Mouse (Mus musculus): ENCODE measurements around the gene Il12rb1. TPM values are rescaled to one million over a fixed set of nuclear protein-coding genes. Genes with fewer than 3 reads are reported as not detected.

The Il12rb1 gene
- under 1 TPM; 0.15 to 0.31 TPM for total RNA-seq (2021)
- long read RNA-seq, experiment 1: 0 reads
- long read RNA-seq, experiment 2: 0 reads

DNA sequence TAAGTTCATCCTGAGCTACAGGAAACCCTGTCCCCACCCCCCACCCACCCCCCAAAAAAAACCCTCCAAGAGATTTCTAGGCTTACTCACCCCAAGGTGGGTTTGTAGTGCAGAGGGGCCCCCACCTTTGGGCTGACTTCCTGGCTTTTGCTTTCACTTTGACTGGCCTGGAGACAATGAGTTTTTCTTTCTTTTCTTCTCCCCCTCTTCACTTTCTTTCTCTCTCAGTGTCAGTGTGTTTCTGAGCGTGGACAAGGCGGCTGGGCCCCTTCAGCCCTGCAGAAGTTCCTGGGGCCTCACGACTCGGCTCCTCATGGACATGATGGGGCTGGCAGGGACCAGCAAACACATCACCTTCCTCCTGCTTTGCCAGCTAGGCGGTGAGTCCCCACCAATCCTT lies at the start of gene Il12rb1:
Il12rb1 (plus strand) TSS at position 211 of the 400 bp plus-strand sequence.
- no peak for DNase-seq

DNA sequence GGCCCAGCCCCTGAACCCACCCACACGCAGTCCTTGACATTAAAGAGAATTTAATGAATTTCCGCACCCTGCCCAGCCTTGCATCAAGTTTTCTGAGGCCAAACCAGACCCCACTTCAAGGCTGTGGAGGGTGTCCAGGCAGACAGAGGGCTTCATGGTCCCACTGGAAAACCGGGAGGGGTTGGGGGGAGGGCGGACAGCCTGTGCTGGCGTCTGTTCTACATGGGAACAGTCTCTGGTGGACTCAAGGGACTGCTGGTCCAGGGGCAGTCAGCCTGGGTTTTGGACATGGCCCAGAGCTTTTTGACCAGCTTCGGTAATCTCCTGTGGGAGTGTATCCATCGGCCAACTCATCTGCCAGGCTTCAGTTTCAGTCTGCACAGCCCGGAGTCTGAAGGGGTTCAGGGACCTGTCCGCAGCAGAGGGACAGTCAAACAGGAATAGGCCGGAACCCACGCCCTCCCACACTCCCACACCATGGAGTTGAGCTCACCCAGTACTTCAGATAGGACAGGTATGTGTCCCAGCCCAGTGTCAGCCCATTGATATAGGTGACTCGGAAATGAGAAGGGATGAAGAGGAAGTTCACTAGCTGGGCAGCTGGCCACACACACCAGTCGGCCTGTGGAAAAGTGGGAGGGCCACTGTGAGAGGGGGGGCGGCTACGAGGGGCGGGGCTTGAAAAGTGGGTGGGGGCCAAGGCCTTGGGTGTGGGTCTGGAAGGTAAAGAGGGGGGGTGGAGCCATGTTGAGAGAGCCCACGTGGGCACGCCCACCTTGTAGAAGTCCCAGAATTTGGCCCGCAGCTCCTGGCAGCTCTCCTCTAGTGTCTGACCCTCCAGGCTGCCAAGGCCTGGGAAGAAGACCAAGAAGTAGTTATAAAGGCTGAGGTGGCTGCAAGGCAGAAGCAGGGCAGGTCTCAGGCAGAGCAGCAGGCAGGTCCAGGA lies 49.4 kb upstream of the Il12rb1 start:
- DNase-seq: no peak

DNA sequence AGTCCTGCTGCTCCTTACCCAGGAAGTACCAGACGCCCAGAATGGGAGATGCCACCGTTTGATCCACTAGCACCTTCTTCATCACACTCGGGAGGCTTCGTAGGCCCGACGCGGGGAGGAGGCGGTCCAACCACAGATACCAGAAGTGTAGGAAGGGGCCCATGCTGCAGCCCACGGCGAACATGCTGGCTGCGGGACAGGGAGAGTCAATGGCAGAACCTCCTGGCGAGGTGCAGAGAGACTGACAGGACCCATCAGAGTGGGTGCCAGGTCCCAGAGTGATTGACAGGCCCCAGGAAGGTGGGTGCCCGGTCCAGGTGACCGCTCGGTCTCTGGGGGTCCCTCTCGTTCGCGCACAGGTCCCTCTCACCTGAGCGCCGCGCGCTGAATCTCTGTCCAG lies 47.9 kb upstream of the Il12rb1 start:
- DNase-seq: no peak

DNA sequence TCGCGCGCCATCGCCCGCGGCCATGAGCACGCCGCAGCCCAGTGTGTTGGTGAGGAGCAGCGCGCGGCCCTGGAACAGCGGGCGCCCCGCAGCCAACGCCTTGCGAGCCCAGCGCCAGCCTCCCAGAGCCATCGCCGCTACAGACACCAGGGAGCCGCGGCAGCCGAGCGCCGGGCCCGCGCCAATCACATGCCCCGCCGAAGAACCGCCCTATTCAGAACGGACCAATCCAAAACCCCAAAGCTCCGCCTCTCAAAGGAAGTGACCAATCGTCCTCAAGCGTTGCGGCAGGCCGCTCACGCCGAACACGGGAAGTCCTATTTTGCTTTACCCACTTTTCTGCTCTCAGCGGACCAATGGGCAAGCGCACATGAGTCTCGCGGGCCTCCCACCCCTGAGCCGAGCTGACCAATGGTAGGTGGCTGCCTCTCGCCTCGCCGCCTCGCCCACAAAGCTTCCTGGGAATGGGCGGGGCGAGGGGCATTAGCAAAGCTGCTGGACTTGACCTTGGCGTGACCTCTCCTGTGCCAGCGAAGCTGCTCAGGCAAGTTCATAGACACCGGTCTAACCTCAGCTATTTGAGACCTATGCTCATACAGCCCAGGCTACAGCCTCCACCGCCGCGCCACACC lies 47.4 kb upstream of the Il12rb1 start, which contains the start of gene Mpv17l2:
Mpv17l2 (minus strand) TSS at position 172 of the 632 bp plus-strand sequence.
- peak; percentile 97 to 99 for DNase-seq

DNA sequence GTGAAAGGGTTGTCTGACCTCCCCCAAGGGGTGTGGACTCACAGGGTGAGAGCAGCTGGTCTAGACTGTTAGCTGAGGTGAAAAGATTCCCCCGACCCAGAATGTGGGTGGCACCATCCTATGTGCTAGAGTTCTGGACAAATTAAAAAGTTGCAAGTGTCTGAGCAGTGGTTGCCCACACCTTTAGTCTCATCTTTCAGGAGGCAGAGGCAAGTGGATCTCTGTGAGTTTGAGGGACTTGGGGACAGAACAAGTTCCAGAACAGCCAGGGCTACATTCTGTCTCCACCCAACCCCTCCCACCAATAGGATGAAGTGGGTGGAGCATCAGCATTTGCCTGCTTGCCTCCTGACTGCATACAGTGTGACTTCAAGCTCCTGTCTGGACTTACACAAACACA lies 46.1 kb upstream of the Il12rb1 start:
- no peak for DNase-seq

- DNase-seq: peak in 1 of 2 experiments; percentile 77
Observed at GRCm38 (mm10) chr8:70763354-70763753, 44.9 kb upstream of the Il12rb1 start.

GRCm38 (mm10) chr8:70764026-70764425 lies 44.2 kb upstream of the Il12rb1 start:
- no peak for DNase-seq

GRCm38 (mm10) chr8:70764676-70765075 lies 43.6 kb upstream of the Il12rb1 start:
- DNase-seq: no peak

DNA sequence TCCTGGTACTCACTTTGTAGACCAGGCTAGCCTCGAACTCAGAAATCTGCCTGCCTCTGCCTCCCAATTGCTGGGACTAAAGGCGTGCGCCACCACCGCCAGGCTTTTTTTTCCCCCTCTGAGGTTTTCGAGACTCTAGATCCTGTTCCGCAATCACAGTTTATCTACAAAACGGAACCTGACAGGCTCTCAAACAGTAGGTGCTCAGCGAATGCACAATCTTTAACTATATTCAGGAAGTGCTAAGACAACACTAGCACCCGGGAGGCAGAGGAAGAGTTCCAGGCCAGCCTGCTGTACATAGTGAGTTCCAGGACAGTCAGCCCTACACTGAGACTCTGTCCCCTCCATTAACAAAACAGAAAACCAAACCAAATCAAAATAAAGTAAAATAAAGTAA lies 42.9 kb upstream of the Il12rb1 start:
- DNase-seq: no peak

GRCm38 (mm10) chr8:70765838-70766570 lies 42.2 kb upstream of the Il12rb1 start:
- DNase-seq: peak; percentile 62 to 66

GRCm38 (mm10) chr8:70766571-70767440 lies 41.4 kb upstream of the Il12rb1 start:
- DNase-seq: peak; percentile 80 to 85

DNA sequence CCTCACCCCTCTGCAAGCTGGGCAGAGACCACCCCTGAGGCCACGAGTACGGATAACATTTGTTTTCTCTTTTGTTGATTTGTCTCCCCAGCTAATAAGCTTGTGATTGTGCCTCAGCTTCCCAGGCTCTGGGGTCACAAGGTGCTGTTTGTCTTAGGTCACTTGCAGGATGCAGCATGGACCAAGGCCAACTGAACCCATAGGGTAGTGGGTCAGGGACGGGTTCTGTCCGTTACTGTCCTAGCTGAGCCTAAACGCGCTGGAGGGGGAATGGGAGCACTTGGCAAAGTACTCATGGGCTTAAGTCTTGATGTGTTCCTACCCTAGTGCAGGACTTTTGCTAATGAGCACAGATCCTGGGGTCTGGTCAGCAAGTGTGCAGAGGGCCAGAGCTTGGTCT lies 40.7 kb upstream of the Il12rb1 start:
- DNase-seq: no peak

GRCm38 (mm10) chr8:70768231-70768776 lies 39.9 kb upstream of the Il12rb1 start:
- DNase-seq: peak in 1 of 2 experiments; percentile 61

DNA sequence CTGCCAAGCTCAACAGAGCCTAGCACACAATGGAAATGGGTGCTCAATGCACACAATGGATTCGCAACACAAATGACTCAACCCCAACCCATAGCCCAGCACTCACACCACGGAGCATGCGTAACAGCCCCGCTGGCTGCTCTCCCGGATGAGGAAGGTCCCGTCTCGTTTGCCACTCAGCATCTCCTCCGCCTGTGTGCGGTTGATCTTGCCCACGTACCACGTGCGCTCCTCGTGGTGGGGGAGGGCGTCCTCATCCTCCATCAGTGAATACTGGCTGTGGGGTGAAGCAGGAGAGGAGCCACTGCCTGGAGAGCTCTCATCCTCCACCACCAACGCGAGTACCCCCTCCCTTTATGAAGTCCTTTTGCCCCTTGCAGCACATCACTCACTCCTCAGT lies 39.3 kb upstream of the Il12rb1 start:
- no peak for DNase-seq

DNA sequence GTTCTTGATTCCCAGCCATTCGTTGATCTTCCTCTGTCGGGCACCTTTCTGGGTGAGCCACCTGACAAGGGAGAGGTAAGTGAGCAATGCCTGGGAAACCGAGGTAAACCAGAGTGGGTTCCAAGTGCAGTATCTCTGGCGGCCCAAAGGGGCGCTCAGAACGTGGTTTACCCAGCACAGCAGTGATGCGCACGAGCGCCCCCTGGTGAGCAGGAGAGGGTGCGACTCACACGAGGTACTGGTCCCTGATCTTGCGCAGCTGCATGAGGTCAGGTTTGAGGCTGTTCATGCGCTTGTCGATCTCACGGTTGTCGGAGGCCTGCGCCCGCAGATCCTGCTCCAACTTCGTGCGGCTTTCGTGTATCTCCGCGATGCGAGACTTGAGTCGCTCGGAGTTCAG lies 38.9 kb upstream of the Il12rb1 start:
- peak; percentile 93 to 96 for DNase-seq

DNA sequence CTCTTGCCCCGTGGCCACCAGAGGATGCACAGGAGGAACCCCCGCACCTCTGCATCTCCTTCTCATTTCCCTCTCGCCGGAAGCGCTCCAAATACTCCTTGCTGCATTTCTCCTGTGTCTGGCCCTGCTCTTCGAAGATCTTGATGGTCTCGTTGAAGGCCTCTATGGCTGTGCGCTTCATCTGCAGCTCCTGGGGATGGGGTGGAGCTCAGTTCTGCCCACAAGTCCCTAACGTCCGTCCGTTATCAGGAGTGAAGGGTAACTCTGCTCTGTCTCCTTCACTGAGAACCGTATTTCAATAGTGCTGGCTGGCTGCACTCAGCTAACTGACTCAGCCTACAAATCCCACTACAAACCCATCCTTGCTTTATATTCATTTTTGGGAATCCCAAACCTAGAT lies 38.4 kb upstream of the Il12rb1 start:
- DNase-seq: no peak

GRCm38 (mm10) chr8:70770748-70771147 lies 37.5 kb upstream of the Il12rb1 start:
- DNase-seq: no peak

- no peak for DNase-seq
Observed at GRCm38 (mm10) chr8:70771217-70771616, 37.0 kb upstream of the Il12rb1 start.

- DNase-seq: no peak
Observed at GRCm38 (mm10) chr8:70772075-70772474, 36.2 kb upstream of the Il12rb1 start.

GRCm38 (mm10) chr8:70772890-70773289 lies 35.4 kb upstream of the Il12rb1 start:
- DNase-seq: no peak

- no peak for DNase-seq
Observed at GRCm38 (mm10) chr8:70773410-70773809, 34.8 kb upstream of the Il12rb1 start.
